Mouse (Mus musculus) hindbrain, embryonic 10.5 days (tissue): Measurements from ENCODE around the gene Ccno. TPM values are rescaled to one million over a fixed set of nuclear protein-coding genes. Genes with fewer than 3 reads are reported as not detected.

Experiments used
- DNase-seq: peaks from one replicate; pipeline ENCODE4 v3.0.0-alpha.2; 2017; ENCODE audit warnings: low spot score
- H3K27ac ChIP-seq: fragments of 300-500 bp; sonication (generic); 2 replicates; pipeline ENCODE4 v1.5.1; 2016; ENCODE audit warnings: mild to moderate bottlenecking, moderate library complexity
- H3K27me3 ChIP-seq: fragments of 300-500 bp; sonication (generic); 2 replicates; pipeline ENCODE4 v1.6.1; 2016; ENCODE audit warnings: mild to moderate bottlenecking; ENCODE audit not compliant: poor library complexity, insufficient read depth, severe bottlenecking
- H3K36me3 ChIP-seq: fragments of 300-500 bp; sonication (generic); 2 replicates; pipeline ENCODE4 v1.6.1; 2016; ENCODE audit warnings: mild to moderate bottlenecking, moderate library complexity
- H3K4me1 ChIP-seq: fragments of 300-500 bp; sonication (generic); replicated peaks from 2 replicates; pipeline ENCODE4 v1.6.1; 2016; ENCODE audit warnings: mild to moderate bottlenecking
- H3K4me3 ChIP-seq: fragments of 300-500 bp; sonication (generic); 2 replicates; pipeline ENCODE4 v1.5.1; 2016; ENCODE audit warnings: mild to moderate bottlenecking, moderate library complexity
- H3K9me3 ChIP-seq: fragments of 300-500 bp; sonication (generic); 2 replicates; pipeline ENCODE4 v1.6.1; 2016; ENCODE audit warnings: mild to moderate bottlenecking, moderate library complexity
- WGBS: fragments of 180-500 bp; shearing (Covaris S2); methylation state at CpG from one replicate; pipeline ENCODE4 v1.1.7; 2016; 5-methylcytosine and 5-hydroxymethylcytosine counted together
- polyA plus RNA-seq: library from polyadenylated mRNA; unstranded; fragments of >200 nt; fragmentation: Nextera tagmentation; extraction: Ambion mirVana; gene quantifications from 2 replicates; pipeline ENCODE4 v1.2.1, GENCODE M21; 2016

The Ccno gene
- 4.3 and 4.9 TPM in 2 replicates for polyA plus RNA-seq

DNA sequence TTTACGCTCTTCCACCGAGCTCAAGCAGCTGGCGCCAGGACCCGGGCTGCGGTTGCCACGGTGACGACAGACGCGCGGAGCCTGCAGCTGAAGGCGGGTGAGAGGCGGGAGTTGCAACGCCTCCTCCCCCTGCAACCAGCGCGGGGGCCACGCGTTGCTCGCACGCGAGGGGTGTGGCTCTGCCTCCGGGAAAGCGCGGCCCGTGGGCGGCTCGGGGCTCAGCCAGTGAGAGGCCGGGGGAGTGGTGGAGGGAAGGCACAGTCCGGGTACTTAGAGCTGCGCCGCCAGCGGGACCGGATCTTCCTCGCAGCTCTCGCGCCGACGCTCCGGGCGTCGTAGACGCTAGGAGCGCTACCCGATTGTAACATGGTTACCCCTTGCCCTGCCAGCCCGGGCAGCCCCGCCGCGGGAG, at the start of gene Ccno:
TSS of gene Ccno (plus strand) at position 271 of the 412 bp plus-strand sequence.
- DNase-seq: peak; percentile 91
- H3K27ac ChIP-seq: peak within 1 kb of the TSS; percentile 19; the same call in 1 of the 2 replicates
- no peaks in the 10 kb centered on the region for H3K9me3 ChIP-seq
- peak within 1 kb of the TSS; percentile 53 for H3K4me3 ChIP-seq
- WGBS: under 1% methylated on average over 47 of the region's 47 CpGs
- peaks cover 92% of the 10 kb centered on the region for H3K27me3 ChIP-seq
- H3K36me3 ChIP-seq: no peaks in the 10 kb centered on the region
- peaks cover 51% of the 10 kb centered on the region for H3K4me1 ChIP-seq

DNA sequence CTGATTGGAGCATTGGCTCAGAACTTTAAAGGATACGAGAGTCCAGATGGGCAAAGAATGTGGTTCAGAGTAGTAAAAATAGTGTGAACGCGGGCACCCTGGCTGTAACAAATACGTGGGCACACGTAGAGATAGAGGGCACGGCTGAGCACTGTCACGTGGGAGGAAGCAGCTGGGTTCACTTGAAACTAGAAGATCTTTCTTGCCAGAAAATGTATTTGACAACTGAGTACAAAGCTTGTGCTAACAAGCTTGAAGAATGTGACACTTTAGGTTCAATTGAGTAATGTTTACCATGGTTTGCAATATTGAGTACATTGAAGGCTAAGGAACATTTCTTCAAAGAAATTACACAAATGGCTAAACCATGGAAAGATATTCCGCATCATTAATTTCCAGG, 49.5 kb upstream of the Ccno start:
- no peak overlapping the region for H3K4me3 ChIP-seq
- peaks cover 87% of the 10 kb centered on the region for H3K36me3 ChIP-seq
- H3K27me3 ChIP-seq: no peaks in the 10 kb centered on the region
- H3K9me3 ChIP-seq: no peaks in the 10 kb centered on the region
- H3K4me1 ChIP-seq: no peaks in the 10 kb centered on the region
- 97% methylated on average over 8 of the region's 8 CpGs for WGBS
- DNase-seq: no peak
- no peak overlapping the region for H3K27ac ChIP-seq

DNA sequence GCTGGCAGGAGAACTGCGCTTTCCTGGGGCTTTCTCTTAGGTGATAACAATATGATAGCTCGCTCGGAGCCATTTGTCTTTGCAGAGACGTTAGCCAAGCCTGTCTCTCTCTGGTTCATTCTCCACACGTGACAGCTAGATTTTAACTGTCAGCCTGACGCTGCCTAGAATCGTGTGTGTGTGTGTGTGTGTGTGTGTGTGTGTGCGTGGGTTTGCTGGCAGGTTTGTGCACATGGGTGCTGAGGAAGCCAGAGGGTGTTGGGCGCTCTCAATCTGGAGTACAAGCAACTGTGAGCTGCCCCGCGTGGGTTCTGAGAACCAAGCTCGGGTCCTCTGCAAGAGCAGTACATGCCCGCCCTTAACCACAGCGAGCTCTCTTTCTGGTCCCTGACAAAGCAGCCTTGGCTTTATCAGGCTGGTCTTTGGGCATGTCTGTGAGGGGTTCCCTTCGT, 45.7 kb upstream of the Ccno start:
- 78% methylated on average over 15 of the region's 15 CpGs for WGBS
- DNase-seq: no peak
- Histone ChIP-seq H3K36me3 (peaks cover 91% of the 10 kb centered on the region), H3K9me3 (no peaks in the 10 kb centered on the region), H3K4me3 (no peak overlapping the region), H3K27me3 (no peaks in the 10 kb centered on the region), H3K4me1 (no peaks in the 10 kb centered on the region), H3K27ac (no peak overlapping the region)

DNA sequence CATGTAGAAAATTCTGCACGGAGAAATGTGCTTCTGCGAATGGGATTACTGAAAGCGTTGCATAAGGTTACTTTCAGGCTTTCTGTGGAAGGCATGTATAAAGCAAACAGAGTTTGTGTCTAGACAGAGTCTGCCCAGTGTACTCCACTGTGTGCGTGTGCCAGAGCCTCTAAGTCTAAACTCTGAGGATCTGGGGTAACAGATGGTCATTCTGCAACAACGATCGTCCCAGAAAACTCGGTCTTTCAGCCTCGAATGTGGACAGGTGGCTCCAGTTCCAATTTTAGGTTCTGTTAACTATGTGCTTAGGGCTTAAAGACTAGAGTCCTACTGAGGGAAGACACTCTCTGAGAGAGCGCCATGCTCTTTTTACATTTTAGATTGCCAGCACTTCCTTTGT, 42.3 kb upstream of the Ccno start:
- 95% methylated on average over 9 of the region's 9 CpGs for WGBS
- Histone ChIP-seq H3K27me3 (no peaks in the 10 kb centered on the region), H3K27ac (no peak overlapping the region), H3K4me1 (no peaks in the 10 kb centered on the region), H3K4me3 (no peak overlapping the region), H3K36me3 (peaks cover 91% of the 10 kb centered on the region), H3K9me3 (no peaks in the 10 kb centered on the region)
- no peak for DNase-seq

DNA sequence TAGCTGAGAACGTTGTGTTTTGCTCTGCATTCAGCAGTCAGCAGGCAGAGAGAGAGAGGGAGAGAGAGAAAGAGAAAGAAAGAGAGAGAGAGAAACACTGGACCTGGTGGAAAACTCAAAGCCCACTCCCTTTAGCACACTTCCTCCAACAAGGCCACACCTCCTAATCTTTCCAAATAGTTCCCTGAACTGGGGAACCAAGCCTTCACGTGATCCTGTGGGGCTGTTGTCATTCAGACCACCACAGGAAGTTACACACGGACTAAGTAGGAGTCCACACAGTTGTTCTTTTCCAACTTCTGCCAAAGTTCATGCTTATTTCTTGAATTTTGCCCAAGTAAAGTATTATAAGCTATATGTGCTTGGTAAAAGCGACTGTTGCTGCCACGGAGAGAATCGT, 41.7 kb upstream of the Ccno start:
- H3K4me3 ChIP-seq: no peak overlapping the region

DNA sequence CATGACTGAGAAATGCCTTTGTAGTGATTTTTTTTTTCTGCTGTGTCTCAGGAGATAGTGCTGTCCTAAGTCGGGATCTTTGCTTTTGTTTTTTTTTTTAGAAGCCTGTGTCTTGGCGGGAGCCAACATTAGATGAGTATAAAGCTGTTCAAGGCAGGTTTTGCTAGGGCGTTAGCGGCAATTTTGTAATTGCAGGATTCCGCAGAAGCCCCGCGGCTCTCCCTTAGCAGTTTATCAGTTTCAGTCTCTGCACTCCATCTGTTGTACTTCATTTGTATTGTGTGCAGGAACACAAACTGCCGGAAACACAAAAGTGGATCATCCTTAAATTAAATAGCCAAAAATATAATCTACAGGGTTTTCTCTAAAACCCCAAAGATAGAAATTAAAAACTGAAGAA, 33.5 kb upstream of the Ccno start:
- DNase-seq: no peak
- H3K36me3 ChIP-seq: peaks cover 94% of the 10 kb centered on the region
- H3K9me3 ChIP-seq: no peaks in the 10 kb centered on the region
- no peaks in the 10 kb centered on the region for H3K4me1 ChIP-seq
- no peaks in the 10 kb centered on the region for H3K27me3 ChIP-seq
- no peak overlapping the region for H3K4me3 ChIP-seq
- WGBS: 94% methylated on average over 8 of the region's 8 CpGs
- no peak overlapping the region for H3K27ac ChIP-seq

More for the DNA sequence above, 41.7 kb upstream of the Ccno start:
- peaks cover 95% of the 10 kb centered on the region for H3K36me3 ChIP-seq
- no peaks in the 10 kb centered on the region for H3K27me3 ChIP-seq
- H3K9me3 ChIP-seq: no peaks in the 10 kb centered on the region
- no peak overlapping the region for H3K27ac ChIP-seq
- H3K4me1 ChIP-seq: no peaks in the 10 kb centered on the region
- WGBS: 91% methylated on average over 6 of the region's 6 CpGs
- no peak for DNase-seq

DNA sequence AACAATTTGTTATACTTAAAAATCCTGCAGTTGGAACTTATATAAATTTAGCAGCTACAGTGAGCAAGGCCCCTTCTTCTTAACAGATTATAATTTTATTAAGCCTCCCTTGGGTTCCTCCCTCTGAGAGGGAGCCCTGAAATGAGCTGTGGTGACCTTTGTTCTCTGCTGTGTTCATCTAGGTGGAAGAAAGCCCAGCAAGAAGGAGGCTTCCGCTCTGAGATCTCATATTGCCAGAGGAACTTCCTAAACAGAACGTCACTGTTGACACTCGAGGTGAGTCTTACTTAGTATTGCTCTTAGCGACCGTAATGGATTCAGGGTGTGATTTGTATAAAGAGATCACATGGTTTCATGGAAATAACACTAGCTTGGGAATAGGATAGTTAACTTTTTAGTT, 24.5 kb upstream of the Ccno start:
- Histone ChIP-seq H3K36me3 (peaks cover 89% of the 10 kb centered on the region), H3K9me3 (no peaks in the 10 kb centered on the region), H3K27me3 (no peaks in the 10 kb centered on the region), H3K4me3 (no peak overlapping the region), H3K27ac (no peak overlapping the region), H3K4me1 (no peaks in the 10 kb centered on the region)
- 88% methylated on average over 5 of the region's 5 CpGs for WGBS
- DNase-seq: no peak

DNA sequence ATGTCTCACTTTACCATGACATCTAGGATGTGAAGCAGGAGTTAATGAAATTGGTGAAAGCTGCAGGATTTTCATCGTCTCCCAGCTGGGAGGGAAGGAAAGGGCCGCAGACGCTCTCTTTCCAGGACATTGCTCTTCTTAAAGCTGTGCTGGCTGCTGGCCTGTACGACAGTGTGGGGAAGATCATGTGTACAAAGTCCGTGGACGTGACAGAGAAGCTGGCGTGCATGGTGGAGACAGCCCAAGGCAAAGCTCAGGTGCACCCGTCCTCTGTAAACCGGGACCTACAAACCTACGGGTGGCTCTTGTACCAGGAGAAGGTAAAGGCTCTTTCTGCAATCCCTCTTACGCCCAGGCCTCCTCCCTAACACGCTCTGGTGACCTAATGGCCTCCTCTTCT, 23.2 kb upstream of the Ccno start:
- H3K4me3 ChIP-seq: no peak overlapping the region
- no peaks in the 10 kb centered on the region for H3K9me3 ChIP-seq
- peaks cover 91% of the 10 kb centered on the region for H3K36me3 ChIP-seq
- no peaks in the 10 kb centered on the region for H3K4me1 ChIP-seq
- 92% methylated on average over 12 of the region's 12 CpGs for WGBS
- H3K27ac ChIP-seq: no peak overlapping the region
- no peaks in the 10 kb centered on the region for H3K27me3 ChIP-seq
- no peak for DNase-seq

DNA sequence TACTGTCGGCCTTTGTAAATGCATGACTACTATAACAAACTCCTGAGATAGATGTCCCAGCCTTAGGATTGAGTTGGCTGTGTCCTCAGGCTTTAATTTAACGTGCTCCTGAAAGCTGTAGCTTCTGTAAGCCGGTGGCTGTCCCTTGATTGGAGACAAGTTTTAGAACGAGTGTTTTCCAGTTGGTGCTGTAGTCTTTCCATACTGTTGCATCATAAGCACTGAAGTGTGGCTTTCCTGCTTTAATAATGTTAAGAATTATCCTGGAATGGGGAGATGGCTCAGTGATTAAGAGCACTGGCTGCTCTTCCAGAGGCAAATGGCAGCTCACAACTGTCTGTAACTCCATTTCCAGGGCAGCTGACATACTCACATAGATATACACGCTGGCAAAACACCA, 20.3 kb upstream of the Ccno start:
- H3K36me3 ChIP-seq: peaks cover 72% of the 10 kb centered on the region
- H3K4me3 ChIP-seq: no peak overlapping the region
- H3K4me1 ChIP-seq: no peaks in the 10 kb centered on the region
- WGBS: 92% methylated on average over 5 of the region's 5 CpGs
- H3K27ac ChIP-seq: no peak overlapping the region
- no peaks in the 10 kb centered on the region for H3K27me3 ChIP-seq
- DNase-seq: no peak
- no peaks in the 10 kb centered on the region for H3K9me3 ChIP-seq

DNA sequence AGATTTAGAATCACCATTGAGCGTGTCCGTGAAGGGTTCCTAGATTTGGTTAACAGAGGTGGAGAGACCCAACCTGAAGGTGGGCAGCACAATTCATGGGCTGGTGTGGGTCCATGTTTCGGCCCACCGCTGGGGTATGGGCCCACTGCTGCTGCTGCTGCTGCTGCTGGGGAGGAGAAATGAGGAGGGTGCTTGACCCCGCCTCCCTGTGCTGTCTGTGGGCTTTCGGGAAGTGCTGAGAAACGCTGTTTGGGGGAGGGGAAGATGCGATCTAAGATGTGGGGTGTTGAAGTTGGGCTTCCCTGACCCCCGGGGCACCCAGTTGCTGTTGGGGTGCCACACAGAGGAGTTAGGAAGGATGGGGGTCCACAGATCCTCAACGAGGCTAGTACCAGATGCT, 10.9 kb upstream of the Ccno start:
- no peaks in the 10 kb centered on the region for H3K9me3 ChIP-seq
- H3K36me3 ChIP-seq: no peaks in the 10 kb centered on the region
- 40% methylated on average over 10 of the region's 10 CpGs for WGBS
- no peak overlapping the region for H3K27ac ChIP-seq
- peaks cover 5% of the 10 kb centered on the region for H3K4me1 ChIP-seq
- peaks cover 24% of the 10 kb centered on the region for H3K27me3 ChIP-seq
- no peak overlapping the region for H3K4me3 ChIP-seq
- no peak for DNase-seq

DNA sequence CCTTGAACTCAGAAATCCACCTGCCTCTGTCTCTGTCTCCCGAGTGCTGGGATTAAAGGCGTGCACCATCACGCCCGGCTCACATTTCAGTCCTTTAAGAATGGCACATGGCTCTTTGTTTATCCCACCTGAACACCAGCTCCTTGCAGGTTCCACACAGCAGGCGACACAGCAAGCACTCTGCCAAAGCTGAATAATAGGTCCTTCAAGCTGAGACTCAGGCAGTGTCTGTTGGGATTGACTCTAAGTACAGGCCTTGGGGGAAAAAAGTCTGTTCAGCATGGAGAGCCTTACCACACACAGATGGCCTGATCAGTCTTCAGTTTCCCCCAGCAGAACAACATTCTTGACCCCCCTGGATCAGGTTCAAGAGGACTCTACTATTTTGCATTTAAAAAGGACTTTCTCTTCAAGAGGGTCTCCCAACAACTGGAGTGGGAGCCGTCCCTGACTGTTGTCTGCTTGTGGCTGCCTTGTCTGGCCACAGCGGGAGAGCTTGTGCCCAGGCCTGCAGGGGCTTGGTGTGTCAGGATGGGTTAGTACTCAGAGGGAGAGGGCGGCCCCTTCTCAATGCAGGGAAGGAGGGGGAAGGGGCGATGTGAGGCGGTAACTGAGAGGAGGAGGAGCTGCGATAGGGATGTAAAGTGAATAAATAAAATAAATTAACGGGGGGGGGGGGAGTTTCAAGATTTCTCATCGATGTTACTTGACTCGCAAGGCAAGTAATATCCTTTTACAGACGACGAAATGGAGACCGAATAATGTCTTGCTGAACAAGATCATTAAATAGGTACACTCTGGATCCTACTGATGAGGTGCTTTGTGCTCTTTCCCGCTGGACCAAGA, 1.8 kb upstream of the Ccno start:
- H3K4me1 ChIP-seq: peaks cover 51% of the 10 kb centered on the region
- H3K27ac ChIP-seq: peak overlapping the region; percentile 35; the same call in 1 of the 2 replicates
- DNase-seq: peak; percentile 56
- H3K9me3 ChIP-seq: no peaks in the 10 kb centered on the region
- 2% methylated on average over 18 of the region's 18 CpGs for WGBS
- no peaks in the 10 kb centered on the region for H3K36me3 ChIP-seq
- H3K4me3 ChIP-seq: peak overlapping the region; percentile 53
- H3K27me3 ChIP-seq: peaks cover 82% of the 10 kb centered on the region

DNA sequence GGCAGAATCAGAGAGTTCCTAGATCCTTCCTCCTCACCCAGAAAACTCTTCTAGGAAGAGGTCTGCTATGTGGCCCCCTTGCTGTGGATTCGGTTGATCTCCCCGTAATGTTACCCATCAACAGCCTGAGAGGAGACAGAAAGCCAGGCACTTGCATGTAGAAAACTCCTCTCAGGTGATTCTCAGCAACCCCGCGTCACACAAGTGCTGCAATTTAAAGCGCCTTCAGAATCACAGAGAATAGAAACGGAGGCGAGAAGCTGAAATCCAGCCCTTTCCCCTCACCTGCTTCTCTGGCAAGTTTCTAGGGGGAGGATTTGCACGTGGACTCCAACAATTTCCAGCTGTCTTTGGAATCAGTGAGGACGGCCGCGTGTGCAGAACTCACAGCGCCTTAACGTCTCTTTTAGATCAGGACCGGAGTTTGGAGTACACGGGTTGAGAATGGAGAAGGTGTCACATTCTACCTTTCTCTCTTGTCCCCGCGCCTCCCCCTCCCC, 1.1 kb upstream of the Ccno start:
- Histone ChIP-seq H3K9me3 (no peaks in the 10 kb centered on the region), H3K27me3 (peaks cover 88% of the 10 kb centered on the region), H3K4me1 (peaks cover 51% of the 10 kb centered on the region), H3K27ac (0 out of 2 replicates have a peak overlapping the region, but pooled peaks have one; percentile 29), H3K36me3 (no peaks in the 10 kb centered on the region), H3K4me3 (peak overlapping the region; percentile 53)
- DNase-seq: peak; percentile 36
- whole genome bisulfite sequencing: under 1% methylated on average over 17 of the region's 17 CpGs

DNA sequence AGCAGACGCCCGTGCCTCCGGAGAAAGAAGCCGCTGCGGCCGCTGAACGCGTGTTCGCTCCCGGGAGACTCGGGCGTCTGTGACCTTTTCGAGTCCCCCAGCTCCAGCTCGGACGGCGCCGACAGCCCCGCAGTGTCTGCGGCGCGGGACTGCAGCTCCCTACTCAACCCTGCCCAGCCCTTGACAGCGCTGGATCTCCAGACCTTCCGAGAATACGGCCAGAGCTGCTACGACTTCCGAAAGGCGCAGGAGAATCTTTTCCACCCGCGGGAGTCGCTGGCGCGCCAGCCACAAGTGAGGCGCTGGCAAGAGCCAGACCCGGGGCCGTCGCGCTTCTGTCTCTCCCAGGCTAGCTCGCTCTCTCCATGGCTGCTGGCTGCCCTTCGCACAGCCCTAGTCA, 389 bp downstream of the Ccno start:
- H3K4me3 ChIP-seq: peak overlapping the region; percentile 53
- no peak for DNase-seq
- no peaks in the 10 kb centered on the region for H3K9me3 ChIP-seq
- peaks cover 51% of the 10 kb centered on the region for H3K4me1 ChIP-seq
- H3K27ac ChIP-seq: peak overlapping the region; percentile 19; the same call in 1 of the 2 replicates
- under 1% methylated on average over 39 of the region's 39 CpGs for WGBS
- no peaks in the 10 kb centered on the region for H3K36me3 ChIP-seq
- H3K27me3 ChIP-seq: peaks cover 92% of the 10 kb centered on the region
